Mouse (Mus musculus): ENCODE data around the gene Ptprs.

- TF ChIP-seq CTCF (conservative IDR thresholded peaks at IDR 0.05; ENCODE audit: low read length): no peak
- no peak for TF ChIP-seq POU5F1 (IDR thresholded peaks at IDR 0.05; ENCODE audit: borderline replicate concordance, low read length)
These were observed 31.5 kb downstream of the Ptprs start for GRCm38 (mm10) chr17:56444771-56445170.
